Mouse (Mus musculus): ENCODE results near the gene Olfr331. TPM values are rescaled to one million over a fixed set of nuclear protein-coding genes. Genes with fewer than 3 reads are reported as not detected.

Olfr331 gene
- polyA plus RNA-seq, 1 experiment: not detected

GRCm38 (mm10) chr11:58462170-58462569 is 40.2 kb downstream of the Olfr331 start, which contains the start of gene Olfr30:
Gene Olfr30, minus strand, starts transcription at chr11:58462270.
- H3K4me1 ChIP-seq (ENCODE audit: control insufficient read depth, insufficient read depth, low read length): no peaks in the 10 kb centered on the region
- H3K4me3 ChIP-seq (replicated peaks; ENCODE audit: insufficient read depth, low read depth, low read length): no peak within 1 kb of the TSS
- TF ChIP-seq CTCF (IDR thresholded peaks at IDR 0.05; ENCODE audit: borderline replicate concordance, insufficient read depth, low read depth, low read length): no peak
- no peak within 1 kb of the TSS for H3K27ac ChIP-seq (ENCODE audit: insufficient read depth, low read length)
- no peak for DNase-seq
- H3K27me3 ChIP-seq (ENCODE audit: control insufficient read depth, insufficient read depth, low read length): no peaks in the 10 kb centered on the region

- no peaks in the 10 kb centered on the region; the same call in 1 of the 2 replicates for H3K27me3 ChIP-seq (ENCODE audit: control insufficient read depth, insufficient read depth, low read length)
- 74% methylated on average over 4 of the region's 4 CpGs for WGBS
- TF ChIP-seq CTCF (IDR thresholded peaks at IDR 0.05; ENCODE audit: borderline replicate concordance, insufficient read depth, low read depth, low read length): no peak
- no peak for TF ChIP-seq POLR2A (IDR thresholded peaks at IDR 0.05; ENCODE audit: borderline replicate concordance, insufficient read depth, low read length)
- H3K4me1 ChIP-seq (ENCODE audit: control insufficient read depth, insufficient read depth, low read length): no peaks in the 10 kb centered on the region
- no peak for DNase-seq
- no peak overlapping the region for H3K4me3 ChIP-seq (replicated peaks; ENCODE audit: insufficient read depth, low read depth, low read length)
- H3K27ac ChIP-seq (ENCODE audit: insufficient read depth, low read length): no peak overlapping the region
Measured at GRCm38 (mm10) chr11:58453592-58453991, 48.8 kb downstream of the Olfr331 start.

DNA sequence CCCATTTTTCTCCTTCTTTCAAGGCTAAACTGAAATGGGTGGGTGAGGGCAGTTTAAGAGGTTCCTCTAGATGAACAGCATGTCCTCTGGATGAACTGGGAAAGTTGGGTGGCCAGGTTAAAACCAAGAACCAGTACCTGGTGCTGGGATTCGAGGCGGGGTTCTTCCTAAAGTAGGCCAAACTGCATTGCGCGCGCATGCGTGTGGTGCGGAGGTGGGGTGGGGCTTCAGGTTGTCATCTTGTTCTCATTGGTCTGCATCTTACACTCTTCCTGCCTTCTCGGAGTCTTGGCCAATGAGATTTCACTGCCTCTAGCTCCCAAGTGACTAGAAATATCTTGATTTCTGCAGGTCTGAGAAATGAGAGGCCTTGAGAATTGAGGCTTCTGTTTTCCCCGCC is 49.6 kb downstream of the Olfr331 start, which contains the start of gene Lypd9:
TSS of gene Lypd9 (minus strand) at position 165 of the 400 bp plus-strand sequence.
- no peak for DNase-seq
- WGBS: 97% methylated on average over 9 of the region's 9 CpGs
- H3K27me3 ChIP-seq (ENCODE audit: control insufficient read depth, insufficient read depth, low read length): no peaks in the 10 kb centered on the region; the same call in 1 of the 2 replicates
- TF ChIP-seq CTCF (IDR thresholded peaks at IDR 0.05; ENCODE audit: borderline replicate concordance, insufficient read depth, low read depth, low read length): no peak
- TF ChIP-seq POLR2A (IDR thresholded peaks at IDR 0.05; ENCODE audit: borderline replicate concordance, insufficient read depth, low read length): no peak
- no peak within 1 kb of the TSS for H3K27ac ChIP-seq (ENCODE audit: insufficient read depth, low read length)
- no peak within 1 kb of the TSS for H3K4me3 ChIP-seq (replicated peaks; ENCODE audit: insufficient read depth, low read depth, low read length)
- no peaks in the 10 kb centered on the region for H3K4me1 ChIP-seq (ENCODE audit: control insufficient read depth, insufficient read depth, low read length)

Other genes with a start within 250 kb of the Olfr331 start
- 0.06 TPM in 1 of 2 replicates, not detected in the other for gene 4930438A08Rik, start 227.8 kb downstream of the Olfr331 start, polyA plus RNA-seq (2012; rRNA removed)
- 74.5 and 81.1 TPM in 2 replicates for gene Zfp692, start 195.5 kb downstream of the Olfr331 start, polyA plus RNA-seq (2012; rRNA removed)
- 45.5 and 45.9 TPM in 2 replicates for gene Zfp672, start 172.2 kb downstream of the Olfr331 start, polyA plus RNA-seq (2012; rRNA removed)
- gene Sh3bp5l, start 171.8 kb downstream of the Olfr331 start, polyA plus RNA-seq (2012; rRNA removed): 63.3 and 64.5 TPM in 2 replicates
- 0.08 and 0.10 TPM in 2 replicates for gene Lypd8, start 123.5 kb downstream of the Olfr331 start, polyA plus RNA-seq (2012; rRNA removed)
- not detected in 2 replicates for gene 1810065E05Rik, start 81.5 kb downstream of the Olfr331 start, polyA plus RNA-seq (2012; rRNA removed)
- not detected in 2 replicates for gene Gm12253, start 70.0 kb downstream of the Olfr331 start, polyA plus RNA-seq (2012; rRNA removed)
- not detected in 2 replicates for gene Lypd9, start 49.6 kb downstream of the Olfr331 start, polyA plus RNA-seq (2012; rRNA removed)
- not detected in 2 replicates for gene Olfr30, start 40.3 kb downstream of the Olfr331 start, polyA plus RNA-seq (2012; rRNA removed)
- not detected in 2 replicates for gene Olfr332, start 10.0 kb downstream of the Olfr331 start, polyA plus RNA-seq (2012; rRNA removed)
- gene Olfr330, start 32.3 kb upstream of the Olfr331 start, polyA plus RNA-seq (2012; rRNA removed): not detected in 2 replicates
- gene Olfr329-ps, start 43.9 kb upstream of the Olfr331 start, polyA plus RNA-seq (2012; rRNA removed): not detected in 2 replicates
- 0.07 and 0.11 TPM in 2 replicates for gene Olfr328, start 53.1 kb upstream of the Olfr331 start, polyA plus RNA-seq (2012; rRNA removed)
- 0.08 TPM in 1 of 2 replicates, not detected in the other for gene Olfr224, start 68.0 kb upstream of the Olfr331 start, polyA plus RNA-seq (2012; rRNA removed)
- not detected in 2 replicates for gene Olfr325, start 75.2 kb upstream of the Olfr331 start, polyA plus RNA-seq (2012; rRNA removed)
- not detected in 2 replicates for gene Olfr324, start 92.5 kb upstream of the Olfr331 start, polyA plus RNA-seq (2012; rRNA removed)
- gene 2210407C18Rik, start 113.5 kb upstream of the Olfr331 start, polyA plus RNA-seq (2012; rRNA removed): not detected in 2 replicates
- gene Olfr323, start 127.9 kb upstream of the Olfr331 start, polyA plus RNA-seq (2012; rRNA removed): not detected in 2 replicates
- gene Trim58, start 137.9 kb upstream of the Olfr331 start, polyA plus RNA-seq (2012; rRNA removed): 0.28 and 0.29 TPM in 2 replicates
- gene Olfr322, start 156.2 kb upstream of the Olfr331 start, polyA plus RNA-seq (2012; rRNA removed): not detected in 2 replicates
- gene Olfr320, start 178.5 kb upstream of the Olfr331 start, polyA plus RNA-seq (2012; rRNA removed): not detected in 2 replicates
- not detected in 2 replicates for gene Olfr319, start 196.6 kb upstream of the Olfr331 start, polyA plus RNA-seq (2012; rRNA removed)
- gene Olfr318, start 221.4 kb upstream of the Olfr331 start, polyA plus RNA-seq (2012; rRNA removed): not detected in 2 replicates
- gene Olfr317, start 236.6 kb upstream of the Olfr331 start, polyA plus RNA-seq (2012; rRNA removed): 0.03 TPM in 1 of 2 replicates, not detected in the other

All from cerebellum, adult 2 months (tissue).